Mouse (Mus musculus) brown adipose tissue, adult 24 weeks (tissue): Measurements from ENCODE around the gene Epha4. TPM values are rescaled to one million over a fixed set of nuclear protein-coding genes. Genes with fewer than 3 reads are reported as not detected.

Experiments
- H3K27ac ChIP-seq: fragments of 200-500 bp; replicated peaks from 2 replicates; pipeline ENCODE4 v1.5.1; 2012; ENCODE audit warnings: low read depth, mild to moderate bottlenecking, low read length
- H3K4me1 ChIP-seq: fragments of 200-500 bp; 2 replicates; pipeline ENCODE4 v1.6.1; 2012; ENCODE audit warnings: low read length, mixed read lengths; ENCODE audit not compliant: control insufficient read depth, insufficient read depth, insufficient read length
- H3K4me3 ChIP-seq: fragments of 200-500 bp; 2 replicates; pipeline ENCODE4 v1.5.1; 2012; ENCODE audit warnings: low read depth, mild to moderate bottlenecking, low read length, moderate library complexity; ENCODE audit not compliant: insufficient read depth
- polyA plus RNA-seq: library from polyadenylated mRNA; stranded (reverse); fragments of >200 nt; gene quantifications from 2 replicates; pipeline ENCODE4 v1.2.4, GENCODE M21; 2012; ENCODE audit not compliant: missing spikeins, insufficient read depth, insufficient read length

The Epha4 gene
- polyA plus RNA-seq, 1 experiment, result 0.59 TPM

DNA sequence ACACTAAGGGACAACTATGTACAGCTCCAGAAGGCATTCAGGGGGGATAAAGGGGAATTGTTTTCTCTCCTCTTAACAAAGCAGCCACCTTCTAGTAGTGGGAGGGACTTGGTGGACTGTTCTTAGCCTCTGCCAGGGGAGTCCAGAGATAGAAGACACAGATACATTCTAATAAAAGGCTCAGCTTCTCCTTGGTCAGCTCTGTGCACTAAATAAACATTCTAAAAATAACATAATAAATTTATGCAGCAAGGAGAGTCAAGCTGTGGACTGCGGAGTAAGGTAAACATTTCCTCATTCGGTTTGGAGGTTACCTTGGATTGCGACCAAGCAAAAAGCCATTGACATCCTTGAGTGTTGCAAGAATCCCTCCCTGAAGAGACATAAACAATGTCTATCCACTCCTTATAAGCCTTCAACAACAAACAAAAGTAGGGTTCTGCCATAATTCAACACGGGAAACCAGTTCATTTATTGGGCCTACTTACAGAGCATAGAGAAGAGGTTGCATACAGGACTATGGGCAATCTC, 196.2 kb downstream of the Epha4 start:
- no peak overlapping the region for H3K27ac ChIP-seq
- no peaks in the 10 kb centered on the region for H3K4me1 ChIP-seq
- H3K4me3 ChIP-seq, result no peak overlapping the region
